14 mouse cellular contexts compared by ENCODE assay signal in genomic region chr1:92370842-92371241, GRCm38 (mm10).
DNase-seq lines count a peak whose midpoint lies in the region; ATAC-seq and TF ChIP-seq lines count a peak whose summit lies in the region.
"Had no signal": no experiment of that assay in that cellular context is flagged by ENCODE, and none has a peak within 500 bp of the region (broad histone marks: within the 10 kb centered on the region; RNA-seq: fewer than 3 reads in every experiment).

No protein-coding gene starts in this region.

- H3K36me3 ChIP-seq in forebrain, embryonic 14.5 days (ENCODE audit: control insufficient read depth, insufficient read depth, low read length), result no peaks in the 10 kb centered on the region
- no peaks in the 10 kb centered on the region for H3K36me3 ChIP-seq in forebrain, embryonic 13.5 days (ENCODE audit: poor library complexity, severe bottlenecking)
- H3K36me3 ChIP-seq in embryonic facial prominence, embryonic 15.5 days, result no peaks in the 10 kb centered on the region
- H3K36me3 ChIP-seq in midbrain, embryonic 16.5 days (ENCODE audit: control insufficient read depth, insufficient read depth, low read length), result no peaks in the 10 kb centered on the region

- TF ChIP-seq CTCF in layer of hippocampus, adult 2 months (conservative IDR thresholded peaks at IDR 0.05), result no peak

- DNase-seq in forebrain, embryonic 14.5 days (ENCODE audit: low spot score), result no peak
- no peak for DNase-seq in layer of hippocampus, adult 2 months (ENCODE audit: low spot score in 2 of 2)
- DNase-seq in layer of hippocampus, postnatal 25 days (ENCODE audit: extremely low spot score in 1 of 2, low spot score in 1 of 2), result no peak
- no peak for DNase-seq in adrenal gland, postnatal 25 days
- DNase-seq in left cerebral cortex, postnatal 14 days (ENCODE audit: low spot score in 2 of 2), result no peak
- DNase-seq: adrenal gland, adult 2 months; gastrocnemius, postnatal 10 days; kidney, adult 9 months; kidney, postnatal 4 days; left cerebral cortex, postnatal 4 days had no signal

- intact Hi-C loops in left cerebral cortex, postnatal 14 days (cut with DNase I), result no loop called here

- no peak overlapping the region for H3K4me3 ChIP-seq in forebrain, embryonic 14.5 days (ENCODE audit: low read depth, low read length)
- H3K4me3 ChIP-seq in forebrain, embryonic 13.5 days, result no peak overlapping the region
- no peak overlapping the region for H3K4me3 ChIP-seq in layer of hippocampus, adult 2 months
- H3K4me3 ChIP-seq in embryonic facial prominence, embryonic 15.5 days (replicated peaks), result no peak overlapping the region
- no peak overlapping the region for H3K4me3 ChIP-seq in midbrain, embryonic 16.5 days (ENCODE audit: low read depth, low read length)

- H3K27ac ChIP-seq in forebrain, embryonic 14.5 days (ENCODE audit: low read depth, low read length), result peak overlapping the region; percentile 67
- no peak overlapping the region for H3K27ac ChIP-seq in forebrain, embryonic 13.5 days
- peak overlapping the region; percentile 82; the same call in 1 of the 2 replicates for H3K27ac ChIP-seq in layer of hippocampus, adult 2 months
- no peak overlapping the region for H3K27ac ChIP-seq in embryonic facial prominence, embryonic 15.5 days (replicated peaks)
- peak overlapping the region; percentile 88 for H3K27ac ChIP-seq in midbrain, embryonic 16.5 days (ENCODE audit: low read length)
- H3K27ac ChIP-seq: liver, embryonic 14.5 days had no signal

- no peaks in the 10 kb centered on the region for H3K9me3 ChIP-seq in forebrain, embryonic 14.5 days (replicated peaks; ENCODE audit: control insufficient read depth, low read length)
- H3K9me3 ChIP-seq in forebrain, embryonic 13.5 days (replicated peaks), result no peaks in the 10 kb centered on the region
- no peaks in the 10 kb centered on the region for H3K9me3 ChIP-seq in embryonic facial prominence, embryonic 15.5 days (replicated peaks)
- no peaks in the 10 kb centered on the region for H3K9me3 ChIP-seq in midbrain, embryonic 16.5 days (replicated peaks; ENCODE audit: control insufficient read depth, low read length, poor library complexity, severe bottlenecking)

- no peak overlapping the region for H3K4me2 ChIP-seq in forebrain, embryonic 14.5 days (ENCODE audit: low read length)
- no peak overlapping the region for H3K4me2 ChIP-seq in forebrain, embryonic 13.5 days
- H3K4me2 ChIP-seq in embryonic facial prominence, embryonic 15.5 days (replicated peaks), result no peak overlapping the region
- no peak overlapping the region for H3K4me2 ChIP-seq in midbrain, embryonic 16.5 days (ENCODE audit: low read length)

- WGBS in forebrain, embryonic 14.5 days, result 93% methylated on average over 4 of the region's 4 CpGs
- 93% methylated on average over 4 of the region's 4 CpGs for WGBS in forebrain, embryonic 13.5 days
- WGBS in embryonic facial prominence, embryonic 15.5 days, result 87% methylated on average over 4 of the region's 4 CpGs
- 90% methylated on average over 4 of the region's 4 CpGs for WGBS in midbrain, embryonic 16.5 days

- H3K9ac ChIP-seq in forebrain, embryonic 14.5 days (ENCODE audit: low read length), result no peak overlapping the region
- H3K9ac ChIP-seq in forebrain, embryonic 13.5 days, result no peak overlapping the region
- H3K9ac ChIP-seq in embryonic facial prominence, embryonic 15.5 days, result no peak overlapping the region
- H3K9ac ChIP-seq in midbrain, embryonic 16.5 days (ENCODE audit: low read depth, low read length), result no peak overlapping the region
- H3K9ac ChIP-seq: liver, embryonic 14.5 days had no signal

- H3K4me1 ChIP-seq in forebrain, embryonic 14.5 days (ENCODE audit: control insufficient read depth, insufficient read depth, low read length), result peaks cover 14% of the 10 kb centered on the region
- H3K4me1 ChIP-seq in forebrain, embryonic 13.5 days, result peaks cover 17% of the 10 kb centered on the region
- H3K4me1 ChIP-seq in embryonic facial prominence, embryonic 15.5 days, result peaks cover 22% of the 10 kb centered on the region
- H3K4me1 ChIP-seq in midbrain, embryonic 16.5 days (ENCODE audit: control insufficient read depth, insufficient read depth, low read length), result peaks cover 17% of the 10 kb centered on the region

- H3K27me3 ChIP-seq in forebrain, embryonic 14.5 days (replicated peaks; ENCODE audit: control insufficient read depth, insufficient read depth, low read length), result no peaks in the 10 kb centered on the region
- H3K27me3 ChIP-seq in forebrain, embryonic 13.5 days, result no peaks in the 10 kb centered on the region
- H3K27me3 ChIP-seq in embryonic facial prominence, embryonic 15.5 days, result no peaks in the 10 kb centered on the region
- no peaks in the 10 kb centered on the region for H3K27me3 ChIP-seq in midbrain, embryonic 16.5 days (ENCODE audit: control insufficient read depth, insufficient read depth, low read depth, low read length)

- no peak for ATAC-seq in forebrain, embryonic 14.5 days
- ATAC-seq in forebrain, embryonic 13.5 days, result no peak
- ATAC-seq in embryonic facial prominence, embryonic 15.5 days (ENCODE audit: insufficient number of reproducible peaks, low FRiP score, low TSS enrichment, low read depth), result 0 out of 2 replicates have a peak, but pooled peaks have one; percentile 1
- peak; percentile 9; the same call in 1 of the 2 replicates for ATAC-seq in midbrain, embryonic 16.5 days

Comparison
In these comparisons a context has a peak if more than half of its experiments do, and no peak if none do; other contexts are left out.
1. H3K27ac ChIP-seq: peak in forebrain, embryonic 14.5 days (single experiment), layer of hippocampus, adult 2 months (single experiment) and midbrain, embryonic 16.5 days (single experiment); none in forebrain, embryonic 13.5 days (single experiment) and embryonic facial prominence, embryonic 15.5 days (single experiment).
2. ATAC-seq: peak in embryonic facial prominence, embryonic 15.5 days (single experiment) and midbrain, embryonic 16.5 days (single experiment); none in forebrain, embryonic 14.5 days (single experiment) and forebrain, embryonic 13.5 days (single experiment).